Mouse (Mus musculus) kidney, embryonic 16.5 days (tissue): ENCODE data around the gene Nadk2. TPM values are rescaled to one million over a fixed set of nuclear protein-coding genes. Genes with fewer than 3 reads are reported as not detected.

Source experiments
- ATAC-seq: fragments of 200-750 bp; cut with Nextera tagmentation; 2 replicates; pipeline ENCODE4 v1.8.0; 2017; ENCODE audit warnings: moderate TSS enrichment; ENCODE audit not compliant: low FRiP score, low TSS enrichment
- H3K27ac ChIP-seq: fragments of 300-500 bp; sonication (generic); 2 replicates; pipeline ENCODE4 v1.5.1; 2014; ENCODE audit warnings: low read length
- H3K27me3 ChIP-seq: fragments of 300-500 bp; sonication (generic); 2 replicates; pipeline ENCODE4 v1.6.1; 2014; ENCODE audit warnings: low read length, control low read depth, mixed read lengths; ENCODE audit not compliant: insufficient read depth
- H3K36me3 ChIP-seq: fragments of 300-500 bp; sonication (generic); 2 replicates; pipeline ENCODE4 v1.6.1; 2014; ENCODE audit warnings: low read length, control low read depth, mixed read lengths; ENCODE audit not compliant: insufficient read depth
- H3K4me1 ChIP-seq: fragments of 300-500 bp; sonication (generic); 2 replicates; pipeline ENCODE4 v1.6.1; 2014; ENCODE audit warnings: low read length, control low read depth, mixed read lengths; ENCODE audit not compliant: insufficient read depth
- H3K4me2 ChIP-seq: fragments of 300-500 bp; sonication (generic); replicated peaks from 2 replicates; pipeline ENCODE4 v1.6.1; 2014; ENCODE audit warnings: low read depth, low read length
- H3K4me3 ChIP-seq: fragments of 300-500 bp; sonication (generic); 2 replicates; pipeline ENCODE4 v1.5.1; 2014; ENCODE audit warnings: mild to moderate bottlenecking, low read length
- H3K9ac ChIP-seq: fragments of 300-500 bp; sonication (generic); replicated peaks from 2 replicates; pipeline ENCODE4 v1.6.1; 2014; ENCODE audit warnings: low read length
- H3K9me3 ChIP-seq: fragments of 300-500 bp; sonication (generic); 2 replicates; pipeline ENCODE4 v1.6.1; 2016; ENCODE audit warnings: low read length, control low read depth
- WGBS: fragments of 180-500 bp; shearing (Covaris S2); extraction: QIAGEN DNeasy Blood & Tissue Kit; methylation state at CpG from one replicate; pipeline ENCODE4 v1.1.7; 2014; 5-methylcytosine and 5-hydroxymethylcytosine counted together
- polyA plus RNA-seq: library from polyadenylated mRNA; unstranded; fragments of >200 nt; fragmentation: Nextera tagmentation; extraction: Ambion mirVana; gene quantifications from 2 replicates; pipeline ENCODE4 v1.2.1, GENCODE M21; 2015

Gene Nadk2
- 23.8 and 26.4 TPM in 2 replicates for polyA plus RNA-seq

GRCm38 (mm10) chr15:9070912-9071555, at the start of gene Nadk2:
TSS of gene Nadk2 (plus strand) at chr15:9071260.
- Histone ChIP-seq H3K4me1 (peaks cover 45% of the 10 kb centered on the region), H3K27ac (peak within 1 kb of the TSS; percentile 95), H3K4me3 (peak within 1 kb of the TSS; percentile 91), H3K27me3 (no peaks in the 10 kb centered on the region), H3K36me3 (no peaks in the 10 kb centered on the region), H3K9me3 (no peaks in the 10 kb centered on the region), H3K4me2 (peak within 1 kb of the TSS; percentile 94), H3K9ac (peak within 1 kb of the TSS; percentile 92)
- 0% methylated on average over 31 of the region's 54 CpGs for WGBS
- ATAC-seq = peak; percentile 99

- Histone ChIP-seq H3K27ac (no peak overlapping the region), H3K36me3 (no peaks in the 10 kb centered on the region), H3K4me1 (no peaks in the 10 kb centered on the region), H3K27me3 (no peaks in the 10 kb centered on the region), H3K9ac (no peak overlapping the region), H3K4me2 (no peak overlapping the region), H3K4me3 (no peak overlapping the region), H3K9me3 (no peaks in the 10 kb centered on the region)
- ATAC-seq = no peak
Observed at GRCm38 (mm10) chr15:9055704-9056103, 15.4 kb upstream of the Nadk2 start.

GRCm38 (mm10) chr15:9059856-9060255, 11.2 kb upstream of the Nadk2 start:
- Histone ChIP-seq H3K27ac (no peak overlapping the region), H3K9ac (no peak overlapping the region), H3K9me3 (no peaks in the 10 kb centered on the region), H3K36me3 (no peaks in the 10 kb centered on the region), H3K4me1 (no peaks in the 10 kb centered on the region), H3K4me2 (no peak overlapping the region), H3K4me3 (no peak overlapping the region), H3K27me3 (no peaks in the 10 kb centered on the region)
- whole genome bisulfite sequencing = 88% methylated on average over 2 of the region's 2 CpGs
- no peak for ATAC-seq

- Histone ChIP-seq H3K36me3 (no peaks in the 10 kb centered on the region), H3K9me3 (no peaks in the 10 kb centered on the region), H3K9ac (no peak overlapping the region), H3K4me2 (no peak overlapping the region), H3K4me1 (no peaks in the 10 kb centered on the region), H3K27ac (no peak overlapping the region), H3K27me3 (no peaks in the 10 kb centered on the region), H3K4me3 (no peak overlapping the region)
- ATAC-seq = no peak
- 80% methylated on average over 7 of the region's 7 CpGs for WGBS
Observed at GRCm38 (mm10) chr15:9061150-9061882, 9.7 kb upstream of the Nadk2 start.

GRCm38 (mm10) chr15:9068881-9069280, 2.2 kb upstream of the Nadk2 start:
- no peaks in the 10 kb centered on the region for H3K27me3 ChIP-seq
- no peak overlapping the region for H3K4me3 ChIP-seq
- H3K9me3 ChIP-seq = no peaks in the 10 kb centered on the region
- ATAC-seq = no peak
- peaks cover 26% of the 10 kb centered on the region for H3K4me1 ChIP-seq
- H3K27ac ChIP-seq = no peak overlapping the region
- no peak overlapping the region for H3K9ac ChIP-seq
- 88% methylated on average over 4 of the region's 4 CpGs for WGBS
- no peak overlapping the region for H3K4me2 ChIP-seq
- H3K36me3 ChIP-seq = no peaks in the 10 kb centered on the region

GRCm38 (mm10) chr15:9070353-9070752, 707 bp upstream of the Nadk2 start:
- WGBS = 4% methylated on average over 3 of the region's 3 CpGs

GRCm38 (mm10) chr15:9071556-9072544, 790 bp downstream of the Nadk2 start:
- Histone ChIP-seq H3K4me1 (peaks cover 45% of the 10 kb centered on the region), H3K36me3 (no peaks in the 10 kb centered on the region), H3K27me3 (no peaks in the 10 kb centered on the region), H3K4me3 (peak overlapping the region; percentile 91), H3K9ac (peak overlapping the region; percentile 92), H3K9me3 (no peaks in the 10 kb centered on the region), H3K4me2 (peak overlapping the region; percentile 77), H3K27ac (peak overlapping the region; percentile 95)
- peak; percentile 31 for ATAC-seq
- under 1% methylated on average over 54 of the region's 66 CpGs for WGBS

More at GRCm38 (mm10) chr15:9070353-9070752, 707 bp upstream of the Nadk2 start:
- Histone ChIP-seq H3K9me3 (no peaks in the 10 kb centered on the region), H3K36me3 (no peaks in the 10 kb centered on the region), H3K9ac (peak overlapping the region; percentile 77), H3K4me1 (peaks cover 40% of the 10 kb centered on the region), H3K27me3 (no peaks in the 10 kb centered on the region), H3K4me3 (peak overlapping the region; percentile 91), H3K4me2 (peak overlapping the region; percentile 94), H3K27ac (peak overlapping the region; percentile 93)
- peak; percentile 5; the same call in 1 of the 2 replicates for ATAC-seq

- WGBS = 38% methylated on average over 5 of the region's 5 CpGs
- H3K27ac ChIP-seq = no peak overlapping the region
Observed at GRCm38 (mm10) chr15:9072630-9073029, 1.6 kb downstream of the Nadk2 start.

GRCm38 (mm10) chr15:9073067-9073608, 2.1 kb downstream of the Nadk2 start:
- no peaks in the 10 kb centered on the region for H3K36me3 ChIP-seq
- 0 out of 2 replicates have a peak overlapping the region, but pooled peaks have one; percentile 43 for H3K27ac ChIP-seq
- H3K9me3 ChIP-seq = no peaks in the 10 kb centered on the region
- no peaks in the 10 kb centered on the region for H3K27me3 ChIP-seq
- H3K4me1 ChIP-seq = peaks cover 45% of the 10 kb centered on the region
- 49% methylated on average over 12 of the region's 12 CpGs for WGBS
- H3K4me3 ChIP-seq = peak overlapping the region; percentile 91
- H3K9ac ChIP-seq = no peak overlapping the region
- H3K4me2 ChIP-seq = peak overlapping the region; percentile 77
- ATAC-seq = no peak

More at GRCm38 (mm10) chr15:9072630-9073029, 1.6 kb downstream of the Nadk2 start:
- Histone ChIP-seq H3K4me3 (peak overlapping the region; percentile 91), H3K36me3 (no peaks in the 10 kb centered on the region), H3K27me3 (no peaks in the 10 kb centered on the region), H3K9me3 (no peaks in the 10 kb centered on the region), H3K4me1 (peaks cover 45% of the 10 kb centered on the region), H3K9ac (peak overlapping the region; percentile 92), H3K4me2 (peak overlapping the region; percentile 77)
- ATAC-seq = no peak
